Mouse (Mus musculus) limb, embryonic 14.5 days (tissue): Measurements from ENCODE around the gene Cachd1. TPM values are rescaled to one million over a fixed set of nuclear protein-coding genes. Genes with fewer than 3 reads are reported as not detected.

Experiments used
- ATAC-seq: fragments of 200-750 bp; cut with Nextera tagmentation; 2 replicates; pipeline ENCODE4 v1.8.0; 2017; ENCODE audit warnings: low read depth, moderate number of reproducible peaks, moderate TSS enrichment; ENCODE audit not compliant: low FRiP score
- DNase-seq: peaks from one replicate; pipeline ENCODE4 v3.0.0-alpha.2; 2015; ENCODE audit warnings: low spot score
- H3K27ac ChIP-seq: fragments of 300-500 bp; sonication (generic); replicated peaks from 2 replicates; pipeline ENCODE4 v1.5.1; 2014; ENCODE audit warnings: low read depth, mild to moderate bottlenecking, low read length, moderate library complexity, mixed read lengths
- H3K27me3 ChIP-seq: fragments of 300-500 bp; sonication (generic); 2 replicates; pipeline ENCODE4 v1.6.1; 2014; ENCODE audit warnings: low read length, mixed read lengths; ENCODE audit not compliant: control insufficient read depth, insufficient read depth
- H3K36me3 ChIP-seq: fragments of 300-500 bp; sonication (generic); 2 replicates; pipeline ENCODE4 v1.6.1; 2014; ENCODE audit warnings: mild to moderate bottlenecking, low read length, moderate library complexity, mixed read lengths; ENCODE audit not compliant: control insufficient read depth, insufficient read depth
- H3K4me1 ChIP-seq: fragments of 300-500 bp; sonication (generic); 2 replicates; pipeline ENCODE4 v1.6.1; 2014; ENCODE audit warnings: antibody characterized with exemption, low read length, mixed read lengths; ENCODE audit not compliant: control insufficient read depth, insufficient read depth
- H3K4me2 ChIP-seq: fragments of 300-500 bp; sonication (generic); replicated peaks from 2 replicates; pipeline ENCODE4 v1.6.1; 2014; ENCODE audit warnings: low read depth, mild to moderate bottlenecking, low read length, moderate library complexity; ENCODE audit not compliant: severe bottlenecking
- H3K4me3 ChIP-seq: fragments of 300-500 bp; sonication (generic); replicated peaks from 2 replicates; pipeline ENCODE4 v1.5.1; 2014; ENCODE audit warnings: low read length
- H3K9ac ChIP-seq: fragments of 300-500 bp; sonication (generic); 2 replicates; pipeline ENCODE4 v1.6.1; 2014; ENCODE audit warnings: mild to moderate bottlenecking, low read depth, low read length, moderate library complexity; ENCODE audit not compliant: severe bottlenecking
- H3K9me3 ChIP-seq: fragments of 300-500 bp; sonication (generic); 2 replicates; pipeline ENCODE4 v1.6.1; 2016; ENCODE audit warnings: low read length; ENCODE audit not compliant: control insufficient read depth
- POLR2A ChIP-seq: fragments of 200-500 bp; IDR thresholded peaks from 2 replicates; pipeline ENCODE4 v1.8.0; 2012; ENCODE audit warnings: inconsistent platforms, mild to moderate bottlenecking, moderate library complexity, borderline replicate concordance; ENCODE audit not compliant: insufficient read depth, insufficient read length; ENCODE audit errors: extremely low read depth
- WGBS: fragments of 180-500 bp; shearing (Covaris S2); extraction: QIAGEN DNeasy Blood & Tissue Kit; methylation state at CpG from one replicate; pipeline ENCODE4 v1.1.7; 2014; 5-methylcytosine and 5-hydroxymethylcytosine counted together
- polyA plus RNA-seq, 2 experiments: library from polyadenylated mRNA; depleted of rRNA in 1 of 2; stranded (reverse) in 1 of 2; unstranded in 1 of 2; fragments of >200 nt; fragmentation: Nextera tagmentation in 1 of 2; extraction: Ambion mirVana in 1 of 2; gene quantifications; 2 replicates each; pipeline versions ENCODE4 v1.2.1 to v1.2.3; 2012 to 2014

Cachd1 gene
- polyA plus RNA-seq (2012; rRNA removed) (103 and 154 TPM in 2 replicates), polyA plus RNA-seq (2014; fragmentation: Nextera tagmentation; extraction: Ambion mirVana) (37.3 and 52.8 TPM in 2 replicates)

DNA sequence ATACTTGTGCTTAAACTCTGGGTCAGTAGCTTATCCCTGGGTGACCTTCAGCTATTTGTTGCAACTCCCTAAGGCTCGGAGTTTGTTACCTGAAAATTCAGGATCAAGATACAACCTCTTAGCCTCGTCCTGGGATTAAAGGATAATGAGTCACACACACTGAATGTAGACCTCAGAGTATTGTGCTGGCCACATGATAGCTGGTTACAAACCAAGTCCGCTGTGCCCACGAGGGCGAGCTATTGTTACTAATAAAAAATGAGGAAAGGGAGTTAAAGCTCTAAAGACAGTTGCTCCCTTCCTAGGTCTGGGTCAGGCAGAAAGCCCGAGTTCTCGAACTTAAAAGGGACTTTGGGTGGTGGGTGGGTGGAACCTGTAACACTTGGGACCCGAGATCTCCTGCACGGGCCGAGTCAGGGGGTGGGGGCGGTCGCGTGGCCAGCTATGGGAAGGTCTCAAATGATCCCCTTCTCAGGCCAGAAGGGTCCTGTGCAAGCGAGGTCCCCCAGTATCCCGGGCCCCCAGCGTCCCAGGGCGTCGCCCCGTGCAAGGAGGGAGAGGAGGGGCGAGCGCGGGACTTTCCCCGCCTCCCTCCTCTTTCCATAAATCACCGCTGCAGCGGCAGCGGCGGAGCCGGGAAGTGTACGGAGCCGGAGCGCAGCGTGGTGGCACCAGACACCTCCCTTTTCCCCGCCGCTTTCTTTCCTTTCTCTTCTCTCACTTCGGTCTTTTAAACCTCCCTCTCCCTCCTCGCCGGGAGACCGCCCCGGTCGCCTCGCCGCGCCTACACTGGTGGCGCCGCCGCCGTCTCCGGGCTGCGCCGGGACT is at the start of gene Cachd1:
Cachd1 (plus strand) TSS at position 633 of the 828 bp plus-strand sequence.
- DNase-seq (peak; percentile 91), ATAC-seq (peak; percentile 85)
- H3K9me3 ChIP-seq = no peaks in the 10 kb centered on the region
- WGBS = under 1% methylated on average over 33 of the region's 50 CpGs
- H3K4me3 ChIP-seq = peak within 1 kb of the TSS; percentile 95
- H3K27me3 ChIP-seq = no peaks in the 10 kb centered on the region
- H3K36me3 ChIP-seq = no peaks in the 10 kb centered on the region
- H3K9ac ChIP-seq = peak within 1 kb of the TSS; percentile 94
- peak within 1 kb of the TSS; percentile 97 for H3K27ac ChIP-seq
- TF ChIP-seq POLR2A = peak; percentile 92; the same call in 1 of the 2 replicates
- H3K4me1 ChIP-seq = peaks cover 26% of the 10 kb centered on the region
- H3K4me2 ChIP-seq = peak within 1 kb of the TSS; percentile 72

DNA sequence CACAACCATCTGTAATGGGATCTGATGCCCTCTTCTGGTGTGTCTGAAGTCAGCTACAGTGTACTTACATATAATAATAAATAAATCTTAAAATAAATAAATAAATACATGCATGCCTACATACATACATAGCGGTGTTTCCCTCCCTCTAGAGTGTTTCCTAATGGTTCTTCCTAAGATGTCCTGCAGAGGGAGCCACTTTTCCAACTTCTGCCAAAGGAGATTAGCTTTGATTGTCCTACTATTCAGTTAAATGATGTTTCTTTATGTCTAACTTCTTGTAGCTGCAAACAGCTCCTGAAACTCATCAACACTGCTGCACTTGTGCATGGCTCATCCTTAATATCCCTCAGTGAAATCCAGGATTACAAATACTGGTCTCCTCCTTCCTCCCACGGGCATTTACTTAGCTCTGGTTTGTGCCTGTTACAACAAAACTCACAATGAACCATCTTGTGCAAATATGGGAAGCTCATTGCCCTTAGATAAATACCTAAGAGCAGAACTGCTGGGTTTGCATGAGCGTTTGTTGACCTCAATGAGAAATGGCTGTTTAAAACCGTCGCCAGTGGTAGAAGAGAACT is 47.5 kb upstream of the Cachd1 start:
- no peak for ATAC-seq
- WGBS = 50% methylated on average over 5 of the region's 5 CpGs
- no peak overlapping the region for H3K27ac ChIP-seq

DNA sequence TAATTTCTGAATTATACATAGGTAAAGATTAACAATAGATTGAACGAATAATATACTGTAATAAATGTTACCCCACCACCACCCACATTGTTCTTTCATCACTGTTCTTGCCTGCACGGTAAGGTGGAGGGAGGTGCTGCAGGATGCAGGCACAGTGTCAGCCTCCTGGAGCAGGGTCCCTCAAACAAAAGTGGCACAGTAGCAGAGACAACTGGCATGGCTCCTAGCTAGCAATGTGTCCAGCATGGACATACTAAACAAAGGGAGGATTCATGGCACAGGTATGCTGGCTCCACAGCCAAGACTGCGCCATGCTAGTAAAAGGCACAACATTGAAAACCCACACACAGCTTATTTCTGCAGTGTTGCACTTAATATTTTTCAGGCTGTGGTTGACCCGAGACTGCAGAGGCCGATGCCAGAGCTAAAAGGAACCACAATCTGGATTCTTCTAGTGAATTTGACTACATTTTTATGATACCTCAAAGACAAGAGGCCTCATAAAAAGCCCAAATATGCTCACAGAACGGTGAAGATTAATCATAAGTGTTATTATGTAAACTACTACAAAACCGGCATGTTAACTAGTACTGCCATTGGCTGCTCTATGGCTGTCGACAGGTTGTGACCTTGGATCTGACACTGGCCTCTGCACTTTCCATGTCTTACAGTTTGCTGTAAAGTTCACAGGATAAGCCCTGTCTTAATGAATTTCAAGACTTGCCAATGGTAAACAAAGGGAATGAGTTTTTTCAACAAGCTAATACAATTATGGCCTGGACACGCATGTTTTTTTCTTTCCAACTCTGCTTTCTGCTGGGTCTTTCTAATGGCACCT is 41.2 kb upstream of the Cachd1 start:
- 74% methylated on average over 9 of the region's 9 CpGs for WGBS
- TF ChIP-seq POLR2A = no peak
- H3K9me3 ChIP-seq = no peaks in the 10 kb centered on the region
- no peak overlapping the region for H3K27ac ChIP-seq
- DNase-seq (no peak), ATAC-seq (no peak)
- no peak overlapping the region for H3K4me3 ChIP-seq
- no peak overlapping the region for H3K4me2 ChIP-seq
- no peaks in the 10 kb centered on the region for H3K4me1 ChIP-seq
- no peaks in the 10 kb centered on the region for H3K27me3 ChIP-seq
- no peaks in the 10 kb centered on the region for H3K36me3 ChIP-seq
- H3K9ac ChIP-seq = no peak overlapping the region

More for the DNA sequence above, 47.5 kb upstream of the Cachd1 start:
- peak; percentile 14 for DNase-seq
- Histone ChIP-seq H3K9me3 (no peaks in the 10 kb centered on the region), H3K9ac (no peak overlapping the region), H3K4me2 (no peak overlapping the region), H3K4me3 (no peak overlapping the region), H3K27me3 (no peaks in the 10 kb centered on the region), H3K4me1 (no peaks in the 10 kb centered on the region), H3K36me3 (no peaks in the 10 kb centered on the region)
- TF ChIP-seq POLR2A = no peak

DNA sequence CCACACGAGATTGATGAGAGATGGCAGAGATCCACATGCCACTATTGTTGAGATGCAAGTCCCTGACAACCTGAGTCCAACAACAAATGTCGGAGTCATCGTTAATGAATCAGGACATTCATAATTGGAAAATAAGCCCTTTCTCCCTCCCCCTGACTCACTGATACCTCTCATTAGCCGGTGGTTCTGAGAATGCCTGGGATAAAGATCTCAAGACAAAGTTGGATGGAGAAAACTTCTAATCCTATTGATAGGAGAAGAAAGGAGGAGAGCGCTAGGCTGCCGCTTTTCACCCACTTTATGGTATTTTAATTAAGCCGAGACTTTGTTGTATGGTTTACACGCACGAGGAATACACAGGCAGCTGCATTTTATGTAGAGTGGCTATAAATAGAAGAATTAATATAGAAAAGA is 40.5 kb upstream of the Cachd1 start:
- no peaks in the 10 kb centered on the region for H3K36me3 ChIP-seq
- H3K27ac ChIP-seq = no peak overlapping the region
- no peak overlapping the region for H3K4me3 ChIP-seq
- no peak for TF ChIP-seq POLR2A
- ATAC-seq (no peak), DNase-seq (no peak)
- WGBS = 72% methylated on average over 9 of the region's 9 CpGs
- no peak overlapping the region for H3K9ac ChIP-seq
- no peaks in the 10 kb centered on the region for H3K4me1 ChIP-seq
- no peaks in the 10 kb centered on the region for H3K27me3 ChIP-seq
- H3K4me2 ChIP-seq = no peak overlapping the region
- no peaks in the 10 kb centered on the region for H3K9me3 ChIP-seq

DNA sequence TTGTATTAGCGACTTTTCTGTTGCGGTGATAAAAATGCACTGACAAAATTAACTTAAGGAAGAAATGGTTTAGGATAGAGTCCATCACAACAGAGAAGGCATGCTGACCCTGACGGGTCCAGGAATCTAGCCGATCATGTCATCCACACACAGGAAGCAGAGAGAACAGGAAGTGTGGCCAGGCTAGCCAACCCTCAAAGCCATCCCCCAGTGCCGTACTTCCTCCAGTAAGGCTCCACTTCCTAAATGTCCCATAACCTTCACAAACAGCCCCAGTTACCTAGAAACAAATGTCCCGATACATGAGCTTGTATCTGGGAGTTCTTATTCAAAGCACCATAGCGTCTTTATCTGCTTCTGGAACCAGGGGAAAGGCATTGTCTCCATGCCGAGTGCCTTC is 32.9 kb upstream of the Cachd1 start:
- TF ChIP-seq POLR2A = no peak
- H3K27ac ChIP-seq = no peak overlapping the region
- no peak for ATAC-seq
- 87% methylated on average over 8 of the region's 8 CpGs for WGBS
- DNase-seq = no peak
- H3K4me1 ChIP-seq = no peaks in the 10 kb centered on the region
- H3K27me3 ChIP-seq = no peaks in the 10 kb centered on the region
- no peak overlapping the region for H3K9ac ChIP-seq
- no peak overlapping the region for H3K4me3 ChIP-seq
- H3K36me3 ChIP-seq = no peaks in the 10 kb centered on the region
- no peak overlapping the region for H3K4me2 ChIP-seq
- H3K9me3 ChIP-seq = no peaks in the 10 kb centered on the region
